14 mouse cellular contexts compared by ENCODE assay signal in genomic region chr7:135086556-135086955, GRCm38 (mm10).
DNase-seq lines count a peak whose midpoint lies in the region.
"Had no signal": no experiment of that assay in that cellular context is flagged by ENCODE, and none has a peak within 500 bp of the region (broad histone marks: within the 10 kb centered on the region; RNA-seq: fewer than 3 reads in every experiment).

No protein-coding gene starts in this region.

- peak; percentile 66 for DNase-seq in adrenal gland, adult 2 months
- DNase-seq in adrenal gland, postnatal 10 days: no peak
- DNase-seq in adrenal gland, postnatal 14 days: peak; percentile 25
- DNase-seq in adrenal gland, postnatal 25 days: no peak
- peak; percentile 82 for DNase-seq in heart, adult 11 months
- DNase-seq in heart, postnatal 10 days: no peak
- DNase-seq: B cell, adult 2 months; cerebellum, adult 11 months; cerebellum, adult 18-20 months; cerebellum, adult 8-10 months; cerebellum, adult 9-11 months; cerebellum, postnatal 14 days; cerebellum, postnatal 36 days; embryo, embryonic 11 days had no signal

- intact Hi-C loops in heart, postnatal 10 days (cut with DNase I): no loop called here

Comparison
In these comparisons a context has a peak if more than half of its experiments do, and no peak if none do; other contexts are left out.
1. DNase-seq: peak in adrenal gland, adult 2 months (single experiment), adrenal gland, postnatal 14 days (single experiment) and heart, adult 11 months (single experiment); none in adrenal gland, postnatal 10 days (single experiment), adrenal gland, postnatal 25 days (single experiment) and heart, postnatal 10 days (0 of 2).